Mouse (Mus musculus) forebrain, embryonic 13.5 days (tissue): ENCODE results near the gene Sh3bp4. TPM values are rescaled to one million over a fixed set of nuclear protein-coding genes. Genes with fewer than 3 reads are reported as not detected.

ENCODE experiments used
- ATAC-seq: fragments of 200-750 bp; cut with Nextera tagmentation; 2 replicates; pipeline ENCODE4 v1.8.0; 2017
- H3K27ac ChIP-seq: fragments of 300-500 bp; sonication (generic); 2 replicates; pipeline ENCODE4 v1.5.1; 2015; ENCODE audit warnings: inconsistent platforms, mild to moderate bottlenecking, moderate library complexity
- H3K27me3 ChIP-seq: fragments of 300-500 bp; sonication (generic); 2 replicates; pipeline ENCODE4 v1.6.1; 2015; ENCODE audit warnings: mild to moderate bottlenecking, inconsistent platforms
- H3K36me3 ChIP-seq: fragments of 300-500 bp; sonication (generic); 2 replicates; pipeline ENCODE4 v1.6.1; 2015; ENCODE audit warnings: mild to moderate bottlenecking, inconsistent platforms; ENCODE audit not compliant: poor library complexity, severe bottlenecking
- H3K4me1 ChIP-seq: fragments of 300-500 bp; sonication (generic); 2 replicates; pipeline ENCODE4 v1.6.1; 2015; ENCODE audit warnings: inconsistent platforms
- H3K4me2 ChIP-seq: fragments of 300-500 bp; sonication (generic); 2 replicates; pipeline ENCODE4 v1.6.1; 2015; ENCODE audit warnings: inconsistent platforms, mild to moderate bottlenecking, moderate library complexity
- H3K4me3 ChIP-seq: fragments of 300-500 bp; sonication (generic); 2 replicates; pipeline ENCODE4 v1.5.1; 2015; ENCODE audit warnings: mild to moderate bottlenecking, inconsistent platforms
- H3K9ac ChIP-seq: fragments of 300-500 bp; sonication (generic); 2 replicates; pipeline ENCODE4 v1.6.1; 2015; ENCODE audit warnings: mild to moderate bottlenecking, inconsistent platforms
- H3K9me3 ChIP-seq: fragments of 300-500 bp; sonication (generic); replicated peaks from 2 replicates; pipeline ENCODE4 v1.6.1; 2016; ENCODE audit warnings: inconsistent platforms
- WGBS: fragments of 180-500 bp; shearing (Covaris S2); methylation state at CpG from one replicate; pipeline ENCODE4 v1.1.7; 2015; 5-methylcytosine and 5-hydroxymethylcytosine counted together
- polyA plus RNA-seq: library from polyadenylated mRNA; unstranded; fragments of >200 nt; fragmentation: Nextera tagmentation; extraction: Ambion mirVana; gene quantifications from 2 replicates; pipeline ENCODE4 v1.2.1, GENCODE M21; 2015

Gene Sh3bp4
- polyA plus RNA-seq, 1 experiment from 2014 or later: 16.1 TPM

GRCm38 (mm10) chr1:89118076-89118475, 47.9 kb downstream of the Sh3bp4 start:
- H3K4me1 ChIP-seq: peaks cover 18% of the 10 kb centered on the region
- no peak overlapping the region for H3K9ac ChIP-seq
- no peak overlapping the region for H3K4me2 ChIP-seq
- H3K4me3 ChIP-seq: no peak overlapping the region
- no peak overlapping the region for H3K27ac ChIP-seq
- no peaks in the 10 kb centered on the region for H3K36me3 ChIP-seq
- no peak for ATAC-seq
- 78% methylated on average over 3 of the region's 3 CpGs for WGBS
- H3K27me3 ChIP-seq: no peaks in the 10 kb centered on the region
- no peaks in the 10 kb centered on the region for H3K9me3 ChIP-seq

GRCm38 (mm10) chr1:89118836-89119235, 48.6 kb downstream of the Sh3bp4 start:
- no peak for ATAC-seq
- peaks cover 18% of the 10 kb centered on the region for H3K4me1 ChIP-seq
- no peaks in the 10 kb centered on the region for H3K9me3 ChIP-seq
- H3K4me3 ChIP-seq: no peak overlapping the region
- no peak overlapping the region for H3K27ac ChIP-seq
- no peak overlapping the region for H3K4me2 ChIP-seq
- no peak overlapping the region for H3K9ac ChIP-seq
- 90% methylated on average over 5 of the region's 5 CpGs for WGBS
- no peaks in the 10 kb centered on the region for H3K27me3 ChIP-seq
- H3K36me3 ChIP-seq: no peaks in the 10 kb centered on the region

DNA sequence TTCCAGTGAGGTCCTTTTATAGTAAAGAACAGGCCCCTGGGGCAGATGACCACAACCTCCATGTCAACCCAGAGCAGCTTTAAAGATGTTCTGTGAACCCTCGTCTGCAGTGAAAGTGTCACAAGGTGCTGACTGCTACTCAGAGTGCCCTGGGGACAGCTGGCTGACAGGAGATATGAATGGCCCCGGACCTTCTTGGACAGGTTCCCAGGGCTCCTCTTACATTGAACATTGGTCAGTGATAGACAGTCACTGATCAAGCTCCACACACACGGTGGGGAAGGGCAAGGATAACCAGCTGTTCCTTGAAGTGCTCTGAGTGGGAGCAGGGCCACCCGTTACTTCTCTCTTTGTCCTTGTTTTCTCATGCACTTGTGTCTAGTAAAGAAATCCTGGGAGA, 50.1 kb downstream of the Sh3bp4 start:
- Histone ChIP-seq H3K4me1 (peaks cover 18% of the 10 kb centered on the region), H3K4me3 (no peak overlapping the region), H3K4me2 (no peak overlapping the region), H3K27me3 (no peaks in the 10 kb centered on the region), H3K9ac (no peak overlapping the region), H3K27ac (no peak overlapping the region), H3K9me3 (no peaks in the 10 kb centered on the region), H3K36me3 (no peaks in the 10 kb centered on the region)
- no peak for ATAC-seq
- 72% methylated on average over 4 of the region's 4 CpGs for WGBS

GRCm38 (mm10) chr1:89121466-89121865, 51.3 kb downstream of the Sh3bp4 start:
- no peaks in the 10 kb centered on the region for H3K36me3 ChIP-seq
- no peaks in the 10 kb centered on the region for H3K27me3 ChIP-seq
- no peak for ATAC-seq
- no peak overlapping the region for H3K4me2 ChIP-seq
- no peak overlapping the region for H3K27ac ChIP-seq
- H3K9ac ChIP-seq: no peak overlapping the region
- peaks cover 18% of the 10 kb centered on the region for H3K4me1 ChIP-seq
- no peaks in the 10 kb centered on the region for H3K9me3 ChIP-seq
- WGBS: 63% methylated on average over 8 of the region's 8 CpGs
- H3K4me3 ChIP-seq: no peak overlapping the region

DNA sequence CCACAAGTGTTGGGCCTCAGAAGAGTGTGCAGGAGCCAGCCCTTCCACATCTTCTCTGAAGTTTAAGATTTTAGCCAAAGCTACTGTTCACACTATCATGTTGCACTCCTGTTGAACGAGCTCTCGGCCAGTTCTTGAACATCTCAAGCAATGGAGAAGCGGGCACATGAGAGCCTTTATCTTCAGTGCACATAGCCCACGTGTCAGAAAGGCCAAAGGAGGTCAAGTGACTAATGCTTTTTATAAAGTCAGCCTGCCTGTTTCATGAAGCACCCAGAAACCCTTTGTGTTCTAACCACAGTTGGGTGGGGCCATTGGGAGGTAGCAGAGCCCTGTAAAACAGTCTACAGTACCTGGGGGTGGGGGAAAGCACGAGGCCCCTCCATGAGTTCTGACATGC, 52.2 kb downstream of the Sh3bp4 start:
- Histone ChIP-seq H3K27ac (no peak overlapping the region), H3K4me3 (no peak overlapping the region), H3K9me3 (peaks cover 6% of the 10 kb centered on the region; the same call in 1 of the 2 replicates), H3K36me3 (0 out of 2 replicates have a peak, but pooled peaks cover 3% of the 10 kb centered on the region), H3K4me2 (no peak overlapping the region), H3K9ac (no peak overlapping the region), H3K4me1 (peaks cover 18% of the 10 kb centered on the region), H3K27me3 (no peaks in the 10 kb centered on the region)
- ATAC-seq: no peak
- 87% methylated on average over 5 of the region's 5 CpGs for WGBS

DNA sequence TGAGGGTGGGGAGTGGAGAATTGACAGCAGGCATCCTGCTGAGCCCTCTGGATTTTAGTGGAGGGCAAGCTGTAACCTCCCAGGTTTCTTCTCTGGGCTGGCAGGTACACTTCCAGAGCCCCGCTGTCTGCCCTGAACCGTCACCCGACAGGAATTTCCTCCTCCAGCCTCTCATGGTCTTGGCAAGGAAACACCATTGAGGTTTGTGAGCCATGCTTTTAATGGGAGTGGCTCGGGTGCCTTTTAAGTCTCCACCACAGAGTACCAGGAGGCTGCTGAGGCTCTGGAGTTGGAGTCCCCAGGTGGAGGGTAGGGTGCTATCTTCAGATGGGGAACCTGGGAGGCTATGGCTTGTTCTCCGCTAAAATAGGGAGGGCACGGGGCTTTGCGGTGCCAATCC, 53.9 kb downstream of the Sh3bp4 start:
- no peak overlapping the region for H3K4me2 ChIP-seq
- no peaks in the 10 kb centered on the region for H3K27me3 ChIP-seq
- no peak overlapping the region for H3K27ac ChIP-seq
- no peak overlapping the region for H3K4me3 ChIP-seq
- peaks cover 18% of the 10 kb centered on the region for H3K4me1 ChIP-seq
- peaks cover 6% of the 10 kb centered on the region; the same call in 1 of the 2 replicates for H3K9me3 ChIP-seq
- 95% methylated on average over 7 of the region's 7 CpGs for WGBS
- no peak for ATAC-seq
- 0 out of 2 replicates have a peak, but pooled peaks cover 3% of the 10 kb centered on the region for H3K36me3 ChIP-seq
- H3K9ac ChIP-seq: no peak overlapping the region

GRCm38 (mm10) chr1:89127163-89127562, 56.9 kb downstream of the Sh3bp4 start:
- Histone ChIP-seq H3K36me3 (0 out of 2 replicates have a peak, but pooled peaks cover 3% of the 10 kb centered on the region), H3K9ac (no peak overlapping the region), H3K9me3 (peaks cover 6% of the 10 kb centered on the region; the same call in 1 of the 2 replicates), H3K4me2 (no peak overlapping the region), H3K27ac (no peak overlapping the region), H3K4me3 (no peak overlapping the region), H3K27me3 (no peaks in the 10 kb centered on the region), H3K4me1 (0 out of 2 replicates have a peak, but pooled peaks cover 11% of the 10 kb centered on the region)
- 96% methylated on average over 3 of the region's 3 CpGs for WGBS
- ATAC-seq: no peak

DNA sequence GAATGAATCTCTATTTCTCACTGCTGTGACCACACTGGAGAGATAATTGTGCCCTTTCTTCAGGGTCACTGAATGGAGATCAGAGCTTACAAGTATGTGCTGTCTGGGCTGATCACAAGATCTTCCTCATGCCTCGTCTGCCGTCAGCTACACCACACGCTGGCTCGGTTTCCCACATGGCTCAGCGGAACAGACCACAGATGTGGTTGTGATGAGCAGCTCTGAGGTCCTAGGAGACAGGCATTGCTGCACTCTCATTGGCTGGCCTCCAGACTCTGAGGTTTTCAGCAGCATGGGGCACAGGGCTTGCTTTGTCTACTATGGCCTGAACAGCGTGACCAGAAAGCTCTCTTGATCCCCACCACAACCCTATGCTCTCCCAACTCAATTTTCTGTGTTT, 60.2 kb downstream of the Sh3bp4 start:
- Histone ChIP-seq H3K4me3 (no peak overlapping the region), H3K9ac (no peak overlapping the region), H3K4me2 (no peak overlapping the region), H3K4me1 (peaks cover 13% of the 10 kb centered on the region; the same call in 1 of the 2 replicates), H3K27me3 (no peaks in the 10 kb centered on the region), H3K9me3 (peaks cover 6% of the 10 kb centered on the region; the same call in 1 of the 2 replicates), H3K27ac (no peak overlapping the region), H3K36me3 (0 out of 2 replicates have a peak, but pooled peaks cover 3% of the 10 kb centered on the region)
- WGBS: 78% methylated on average over 6 of the region's 6 CpGs
- no peak for ATAC-seq

DNA sequence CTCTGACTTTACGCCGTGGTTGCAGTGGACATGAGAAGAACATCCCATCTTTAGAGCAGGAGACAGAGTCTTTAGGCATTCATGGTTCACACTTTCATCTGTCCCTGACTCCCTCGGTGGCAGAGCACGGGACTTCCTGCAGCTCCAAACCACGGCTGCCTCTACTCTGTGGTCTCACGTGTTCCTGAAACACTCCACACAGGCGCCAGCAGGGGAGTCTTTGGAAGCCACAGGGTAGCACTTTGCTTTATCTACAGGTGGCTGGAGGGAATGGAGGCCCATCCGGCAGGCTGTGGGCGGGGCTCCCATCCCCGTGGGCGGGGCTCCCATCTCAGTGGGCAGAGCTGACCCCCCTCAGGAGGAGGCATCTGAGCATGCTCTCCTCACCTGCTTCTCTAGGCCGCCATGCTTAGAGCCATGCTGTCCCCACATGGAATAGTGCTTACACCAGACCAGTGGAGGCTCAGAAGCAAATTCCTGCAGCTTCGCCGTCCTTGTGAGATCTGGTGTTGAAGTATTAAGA, 60.9 kb downstream of the Sh3bp4 start:
- H3K9ac ChIP-seq: no peak overlapping the region
- no peak overlapping the region for H3K4me2 ChIP-seq
- peaks cover 19% of the 10 kb centered on the region for H3K4me1 ChIP-seq
- no peak overlapping the region for H3K27ac ChIP-seq
- H3K9me3 ChIP-seq: peaks cover 6% of the 10 kb centered on the region; the same call in 1 of the 2 replicates
- H3K4me3 ChIP-seq: no peak overlapping the region
- 81% methylated on average over 14 of the region's 14 CpGs for WGBS
- H3K27me3 ChIP-seq: no peaks in the 10 kb centered on the region
- no peak for ATAC-seq
- 0 out of 2 replicates have a peak, but pooled peaks cover 3% of the 10 kb centered on the region for H3K36me3 ChIP-seq

- peaks cover 25% of the 10 kb centered on the region for H3K4me1 ChIP-seq
- ATAC-seq: no peak
- no peak overlapping the region for H3K27ac ChIP-seq
- H3K9ac ChIP-seq: no peak overlapping the region
- no peak overlapping the region for H3K4me2 ChIP-seq
- H3K27me3 ChIP-seq: no peaks in the 10 kb centered on the region
- 0 out of 2 replicates have a peak, but pooled peaks cover 3% of the 10 kb centered on the region for H3K36me3 ChIP-seq
- H3K9me3 ChIP-seq: peaks cover 6% of the 10 kb centered on the region; the same call in 1 of the 2 replicates
- no peak overlapping the region for H3K4me3 ChIP-seq
- 82% methylated on average over 8 of the region's 8 CpGs for WGBS
These were observed 61.5 kb downstream of the Sh3bp4 start for GRCm38 (mm10) chr1:89131707-89132106.

DNA sequence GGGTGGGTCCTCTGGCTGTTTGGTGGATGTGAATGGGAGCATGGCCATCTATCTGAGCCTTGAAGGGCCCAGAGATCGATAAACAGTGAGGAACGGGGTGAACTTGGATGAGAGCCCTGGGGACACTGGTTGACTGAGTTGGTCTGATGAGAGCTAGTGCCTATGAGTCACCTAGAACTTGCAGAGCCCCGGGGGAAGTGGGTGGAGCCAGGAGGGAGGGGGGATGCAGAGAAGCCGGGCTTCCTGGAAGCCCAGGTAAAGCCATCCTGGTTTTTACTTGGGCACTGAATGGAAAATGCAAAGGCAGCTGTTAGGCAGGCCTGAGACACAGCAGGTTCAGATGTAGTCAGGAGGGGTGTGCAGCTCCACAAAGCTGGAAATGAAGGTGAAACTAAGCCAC, 63.1 kb downstream of the Sh3bp4 start:
- Histone ChIP-seq H3K4me2 (no peak overlapping the region), H3K9me3 (no peaks in the 10 kb centered on the region), H3K27me3 (no peaks in the 10 kb centered on the region), H3K9ac (no peak overlapping the region), H3K4me1 (peaks cover 37% of the 10 kb centered on the region), H3K4me3 (no peak overlapping the region), H3K36me3 (no peaks in the 10 kb centered on the region), H3K27ac (no peak overlapping the region)
- WGBS: 92% methylated on average over 4 of the region's 4 CpGs
- ATAC-seq: no peak

DNA sequence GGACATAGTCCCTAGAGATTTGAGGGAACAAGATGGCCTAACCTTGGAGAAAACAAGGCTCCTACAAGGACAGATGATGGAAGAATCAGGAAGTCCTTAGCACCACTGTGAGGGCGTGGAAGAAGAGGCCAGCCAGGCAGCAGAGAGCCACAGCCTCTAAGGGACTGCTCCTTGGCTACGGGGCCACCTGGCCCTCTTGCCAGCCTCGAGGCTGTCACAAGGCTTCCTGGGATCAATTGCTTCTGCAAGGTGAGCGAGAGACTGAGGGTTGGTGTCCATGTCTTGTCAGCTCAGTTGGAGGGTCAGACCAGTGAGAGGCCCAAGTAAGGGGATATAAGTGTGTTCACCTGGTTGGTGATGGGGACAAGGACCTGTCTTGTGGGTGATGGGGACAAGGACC, 63.5 kb downstream of the Sh3bp4 start:
- ATAC-seq: no peak
- H3K9me3 ChIP-seq: no peaks in the 10 kb centered on the region
- H3K9ac ChIP-seq: no peak overlapping the region
- no peak overlapping the region for H3K27ac ChIP-seq
- H3K36me3 ChIP-seq: no peaks in the 10 kb centered on the region
- 92% methylated on average over 4 of the region's 4 CpGs for WGBS
- no peak overlapping the region for H3K4me3 ChIP-seq
- no peaks in the 10 kb centered on the region for H3K27me3 ChIP-seq
- no peak overlapping the region for H3K4me2 ChIP-seq
- H3K4me1 ChIP-seq: peaks cover 38% of the 10 kb centered on the region
